Mouse (Mus musculus) midbrain, embryonic 15.5 days (tissue): Measurements from ENCODE around the gene Gm21188. TPM values are rescaled to one million over a fixed set of nuclear protein-coding genes. Genes with fewer than 3 reads are reported as not detected.
A peak's percentile ranks its signal among the peaks of the same experiment; 100 is the strongest.
"Not testable (repeated sequence)": the region's sequence is repeated elsewhere in the genome, so short reads cannot be mapped to it uniquely, and the experiment has no call there.

ENCODE experiments used
- ATAC-seq: fragments of 200-750 bp; cut with Nextera tagmentation; replicated peaks from 2 replicates; pipeline ENCODE4 v1.8.0; 2017; ENCODE audit warnings: moderate TSS enrichment
- H3K27ac ChIP-seq: fragments of 300-500 bp; sonication (generic); 2 replicates; pipeline ENCODE4 v1.5.1; 2015; ENCODE audit warnings: mild to moderate bottlenecking, inconsistent platforms
- H3K27me3 ChIP-seq: fragments of 300-500 bp; sonication (generic); replicated peaks from 2 replicates; pipeline ENCODE4 v1.6.1; 2015; ENCODE audit warnings: inconsistent platforms
- H3K36me3 ChIP-seq: fragments of 300-500 bp; sonication (generic); replicated peaks from 2 replicates; pipeline ENCODE4 v1.6.1; 2015; ENCODE audit warnings: inconsistent platforms
- H3K4me1 ChIP-seq: fragments of 300-500 bp; sonication (generic); 2 replicates; pipeline ENCODE4 v1.6.1; 2015; ENCODE audit warnings: inconsistent platforms
- H3K4me2 ChIP-seq: fragments of 300-500 bp; sonication (generic); 2 replicates; pipeline ENCODE4 v1.6.1; 2015; ENCODE audit warnings: inconsistent platforms, mild to moderate bottlenecking, moderate library complexity
- H3K4me3 ChIP-seq: fragments of 300-500 bp; sonication (generic); 2 replicates; pipeline ENCODE4 v1.5.1; 2015; ENCODE audit warnings: mild to moderate bottlenecking, inconsistent platforms
- H3K9ac ChIP-seq: fragments of 300-500 bp; sonication (generic); 2 replicates; pipeline ENCODE4 v1.6.1; 2015; ENCODE audit warnings: mild to moderate bottlenecking, inconsistent platforms
- H3K9me3 ChIP-seq: fragments of 300-500 bp; sonication (generic); 2 replicates; pipeline ENCODE4 v1.6.1; 2016; ENCODE audit warnings: inconsistent platforms
- WGBS: fragments of 180-500 bp; shearing (Covaris S2); methylation state at CpG from one replicate; pipeline ENCODE4 v1.1.7; 2015; ENCODE audit warnings: mixed read lengths; 5-methylcytosine and 5-hydroxymethylcytosine counted together
- polyA plus RNA-seq: library from polyadenylated mRNA; unstranded; fragments of >200 nt; fragmentation: Nextera tagmentation; extraction: Ambion mirVana; gene quantifications from 2 replicates; pipeline ENCODE4 v1.2.1, GENCODE M21; 2015

Gene Gm21188
- not detected in 2 replicates for polyA plus RNA-seq

DNA sequence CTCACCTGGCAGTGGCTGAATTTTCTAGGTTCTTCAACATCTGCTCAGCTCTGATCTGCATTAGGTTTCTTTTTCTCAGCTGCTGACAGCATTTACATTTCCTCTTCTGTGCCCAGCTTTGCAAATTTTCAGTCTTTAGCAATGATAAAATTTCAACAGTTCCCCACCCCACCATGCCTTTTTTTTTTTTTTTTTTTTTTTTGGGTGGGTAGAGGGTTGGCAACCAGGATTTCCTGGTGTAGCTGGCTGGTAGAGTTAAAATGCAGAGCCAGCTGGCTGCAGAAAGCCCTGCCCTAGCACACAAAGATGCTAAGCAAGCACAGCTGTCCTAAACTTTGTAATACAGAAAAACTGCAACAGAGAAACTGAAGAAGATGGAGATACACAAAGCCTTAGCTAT, at the start of gene Gm21188:
TSS of gene Gm21188 (minus strand) at position 110 of the 400 bp plus-strand sequence.
- not testable (repeated sequence) for H3K4me3 ChIP-seq, ATAC-seq, H3K27ac ChIP-seq

DNA sequence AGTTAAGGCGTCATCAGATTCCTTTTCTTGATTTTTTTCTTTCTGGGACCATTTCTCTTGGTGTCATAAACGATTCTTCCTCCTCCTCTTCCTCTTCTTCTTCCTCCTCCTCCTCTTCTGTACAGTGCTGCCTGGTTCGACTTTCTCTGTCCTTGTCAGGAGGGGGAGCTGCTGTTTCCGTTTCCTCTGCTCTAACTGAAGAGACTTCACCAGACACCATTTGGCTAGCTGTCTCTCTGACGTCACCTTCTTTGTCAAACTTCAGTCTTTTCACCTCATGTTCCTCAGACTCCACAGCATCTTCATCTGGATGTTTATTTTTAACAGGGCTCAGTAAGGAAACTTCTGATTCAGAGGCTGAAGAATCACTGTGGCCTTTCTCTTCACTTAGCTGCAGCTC, 47.3 kb upstream of the Gm21188 start:
- H3K9me3 ChIP-seq, H3K27ac ChIP-seq, ATAC-seq, H3K4me2 ChIP-seq, H3K4me1 ChIP-seq, H3K36me3 ChIP-seq, H3K27me3 ChIP-seq, H3K4me3 ChIP-seq, H3K9ac ChIP-seq: not testable (repeated sequence)
- WGBS, result no CpG with 5 or more reads among the region's 5 CpGs

More for the DNA sequence above, at the start of gene Gm21188:
- not testable (repeated sequence) for H3K27me3 ChIP-seq, H3K4me2 ChIP-seq, H3K9ac ChIP-seq, H3K36me3 ChIP-seq, H3K9me3 ChIP-seq, H3K4me1 ChIP-seq

DNA sequence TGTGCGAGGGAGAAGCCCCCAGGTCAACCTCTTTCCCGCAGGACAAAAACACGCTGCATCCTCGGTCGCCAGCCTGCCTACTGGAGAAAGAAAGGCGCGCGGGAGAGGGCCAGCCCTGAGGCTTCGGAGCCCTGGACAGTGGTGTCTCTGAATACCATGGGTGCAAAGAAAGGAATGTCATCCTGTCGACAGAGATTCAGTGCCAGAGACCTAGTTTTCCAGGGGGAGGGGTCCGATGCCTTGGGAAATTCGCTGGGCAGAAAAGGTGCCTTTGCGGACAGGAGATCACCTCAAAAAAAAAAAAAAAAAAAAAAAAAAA, 44.9 kb upstream of the Gm21188 start:
- not testable (repeated sequence) for H3K36me3 ChIP-seq, H3K9me3 ChIP-seq, H3K4me2 ChIP-seq, H3K9ac ChIP-seq, H3K27me3 ChIP-seq, H3K4me3 ChIP-seq, H3K4me1 ChIP-seq, H3K27ac ChIP-seq
- WGBS, result 2% methylated on average over 7 of the region's 13 CpGs
- peak; percentile 24 for ATAC-seq

DNA sequence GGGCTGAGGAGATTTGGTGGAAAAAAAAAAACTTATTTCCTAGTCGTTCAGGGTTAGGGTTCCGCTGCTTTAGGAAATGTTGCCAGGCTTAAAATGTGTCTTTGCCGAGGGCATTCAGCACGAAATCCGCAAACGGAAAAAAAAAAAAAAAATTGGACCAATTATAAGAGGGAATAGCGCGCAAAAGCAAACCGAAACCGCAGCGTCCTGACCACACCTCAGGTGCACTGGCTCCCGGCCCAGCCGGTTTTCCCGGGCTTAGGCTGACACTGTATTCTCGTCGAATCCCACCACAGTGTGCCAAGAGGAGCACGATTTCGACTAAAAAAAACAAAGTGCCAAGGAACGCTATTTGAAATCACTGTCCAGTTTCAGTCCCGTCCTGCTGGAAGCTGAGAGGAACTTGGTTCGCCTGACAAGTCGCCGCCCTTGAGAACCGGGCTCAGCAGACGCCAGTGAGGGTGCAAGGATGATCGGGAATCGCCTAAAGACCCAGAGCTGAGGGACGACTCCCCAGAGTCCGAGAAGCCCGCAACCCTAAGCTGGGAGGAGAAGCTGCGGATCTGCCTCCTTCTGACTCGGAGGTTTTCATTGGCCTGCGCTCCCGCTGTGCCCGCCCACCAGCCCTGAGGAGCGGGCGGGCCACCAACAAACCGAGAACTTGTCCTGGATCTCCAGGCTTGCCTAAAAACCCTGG, 44.4 kb upstream of the Gm21188 start:
- 0% methylated on average over 26 of the region's 38 CpGs for WGBS
- not testable (repeated sequence) for H3K9me3 ChIP-seq, H3K36me3 ChIP-seq, H3K4me1 ChIP-seq, H3K4me3 ChIP-seq, H3K27me3 ChIP-seq, H3K4me2 ChIP-seq, H3K27ac ChIP-seq, H3K9ac ChIP-seq
- peak; percentile 44; the same call in 1 of the 2 replicates for ATAC-seq

DNA sequence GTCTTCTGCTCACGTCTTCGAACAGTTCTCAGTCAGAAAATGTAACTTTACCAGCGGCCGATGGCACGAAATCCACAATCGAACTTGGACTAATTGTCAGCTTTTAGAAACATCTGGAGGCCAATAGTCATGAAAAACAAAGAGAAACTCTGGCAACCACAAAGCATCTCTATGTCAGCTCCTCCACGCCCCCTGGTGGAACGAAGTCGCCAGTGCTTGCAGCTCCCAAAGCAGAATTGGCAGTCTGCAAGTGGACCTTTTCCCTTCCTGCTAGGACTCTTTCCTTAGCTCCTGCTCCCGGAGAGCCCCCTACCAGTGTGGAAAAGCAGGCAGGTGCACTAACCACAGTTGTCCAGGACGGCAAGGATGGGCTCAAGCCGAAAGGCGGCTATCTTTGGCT, 41.0 kb upstream of the Gm21188 start:
- not testable (repeated sequence) for H3K4me3 ChIP-seq, H3K27ac ChIP-seq, H3K36me3 ChIP-seq, H3K4me1 ChIP-seq, H3K27me3 ChIP-seq, H3K9me3 ChIP-seq, H3K9ac ChIP-seq, H3K4me2 ChIP-seq
- WGBS, result no CpG with 5 or more reads among the region's 13 CpGs
- 0 out of 2 replicates have a peak, but pooled peaks have one; percentile 13 for ATAC-seq

DNA sequence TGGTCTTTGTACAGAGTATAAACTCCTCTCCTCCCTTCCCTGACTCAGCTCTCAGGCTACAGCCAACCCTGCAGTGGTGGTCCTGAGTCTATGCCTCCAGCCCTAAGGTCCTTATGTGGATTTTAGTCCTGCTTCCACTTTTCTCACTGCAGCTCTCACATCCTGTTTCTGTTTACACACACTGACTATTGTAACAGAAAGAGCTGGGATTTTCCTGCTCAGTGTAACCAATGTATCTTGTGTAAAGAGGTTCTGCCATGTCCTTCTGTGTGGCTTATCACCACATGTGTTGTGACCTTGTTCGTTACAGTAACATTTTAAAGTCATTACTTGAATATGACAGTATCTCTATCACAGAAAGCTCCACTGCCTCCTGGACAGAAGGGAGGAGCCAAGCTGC, 27.6 kb upstream of the Gm21188 start:
- WGBS, result no CpG with 5 or more reads among the region's 1 CpGs
- H3K4me1 ChIP-seq, ATAC-seq, H3K27me3 ChIP-seq, H3K4me2 ChIP-seq, H3K36me3 ChIP-seq, H3K9me3 ChIP-seq, H3K4me3 ChIP-seq, H3K27ac ChIP-seq, H3K9ac ChIP-seq: not testable (repeated sequence)

DNA sequence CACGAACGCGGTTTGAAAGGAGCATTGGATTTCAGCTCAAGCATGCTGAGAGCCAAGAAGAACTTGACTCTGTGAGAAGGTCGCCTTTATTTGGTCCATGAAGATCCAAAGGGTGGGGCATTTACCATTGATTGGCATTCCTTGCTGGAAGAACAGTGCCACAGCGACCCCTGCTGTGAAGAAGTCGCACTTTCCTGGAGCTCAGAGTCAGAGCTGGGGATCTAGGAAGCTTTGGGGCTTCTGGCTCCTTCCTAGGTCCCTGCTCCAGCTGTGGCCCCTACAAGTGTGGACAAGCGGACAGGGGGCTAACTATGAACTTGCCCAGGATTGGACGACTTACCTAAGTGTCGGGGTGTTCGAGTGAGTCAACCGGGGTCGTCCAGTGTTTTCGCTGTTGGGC, 18.9 kb upstream of the Gm21188 start:
- H3K27ac ChIP-seq, H3K27me3 ChIP-seq, H3K9me3 ChIP-seq, H3K4me3 ChIP-seq, H3K36me3 ChIP-seq, H3K9ac ChIP-seq, H3K4me1 ChIP-seq, H3K4me2 ChIP-seq: not testable (repeated sequence)
- no CpG with 5 or more reads among the region's 13 CpGs for WGBS
- peak; percentile 58; the same call in 1 of the 2 replicates for ATAC-seq

DNA sequence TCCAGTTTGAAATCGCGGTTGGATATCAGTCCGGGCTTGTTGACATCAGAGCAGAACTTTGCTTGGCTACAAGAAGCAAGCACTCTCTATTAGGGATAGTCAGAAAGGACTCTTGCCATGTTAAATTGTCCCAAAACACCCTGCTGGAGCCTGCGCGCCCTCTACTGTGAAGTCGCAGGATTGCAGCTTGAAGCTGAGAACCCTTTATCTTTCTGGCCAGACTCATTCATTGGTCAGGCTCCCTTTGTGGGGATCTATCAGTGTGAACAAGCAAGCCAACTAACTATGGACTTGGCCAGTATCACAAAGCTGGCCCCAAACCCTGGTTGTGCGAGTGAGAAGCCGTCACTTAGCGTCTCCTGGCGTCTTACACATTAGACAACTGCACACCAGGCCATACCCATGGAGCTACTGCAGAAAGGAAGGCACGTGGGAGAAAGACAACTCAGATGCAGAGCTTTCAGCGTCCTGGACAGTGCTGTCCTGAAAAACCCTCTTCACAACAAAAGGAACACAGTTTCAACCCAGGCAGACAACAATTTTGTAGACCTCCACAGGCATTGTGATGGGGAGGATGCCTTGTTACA, 18.1 kb upstream of the Gm21188 start:
- H3K4me2 ChIP-seq, H3K27me3 ChIP-seq, H3K9me3 ChIP-seq, H3K36me3 ChIP-seq, H3K4me1 ChIP-seq, H3K27ac ChIP-seq, H3K4me3 ChIP-seq, H3K9ac ChIP-seq, ATAC-seq: not testable (repeated sequence)
- no CpG with 5 or more reads among the region's 12 CpGs for WGBS

DNA sequence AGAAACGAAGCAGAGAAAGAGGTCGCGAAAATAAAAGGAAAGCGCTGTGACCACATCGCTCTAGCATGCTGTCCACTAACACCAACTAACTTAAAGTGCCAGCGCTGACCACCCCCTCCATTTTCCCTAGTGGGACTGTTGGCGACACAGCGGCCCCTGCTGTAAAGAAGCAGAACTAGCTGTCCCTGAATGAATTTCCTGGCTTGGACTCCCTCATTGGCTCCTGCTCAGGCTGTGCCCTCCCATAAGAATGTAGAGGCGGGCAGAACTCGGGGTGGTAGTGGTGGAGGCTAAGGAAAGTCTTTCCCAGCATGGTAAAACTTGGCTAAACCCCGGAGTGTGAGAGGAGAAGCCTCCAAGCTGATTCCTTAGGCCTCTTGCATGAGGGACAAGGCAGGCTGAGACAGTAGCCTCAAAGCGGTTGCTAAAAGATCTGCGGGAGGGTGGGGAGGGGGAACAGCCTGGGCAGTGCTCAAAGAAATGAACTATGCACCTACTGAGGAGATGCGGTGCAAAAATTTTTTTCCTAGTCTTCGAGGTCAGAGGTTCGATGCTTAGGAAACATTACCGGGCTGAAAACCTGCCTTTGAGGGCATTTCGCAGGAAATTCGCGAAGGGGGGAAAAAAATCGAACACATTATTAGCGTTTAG, 11.6 kb upstream of the Gm21188 start:
- H3K36me3 ChIP-seq, H3K27ac ChIP-seq, H3K9ac ChIP-seq, H3K4me1 ChIP-seq, H3K4me3 ChIP-seq, H3K27me3 ChIP-seq, H3K4me2 ChIP-seq, H3K9me3 ChIP-seq: not testable (repeated sequence)
- no CpG with 5 or more reads among the region's 22 CpGs for WGBS
- ATAC-seq, result peak; percentile 79

DNA sequence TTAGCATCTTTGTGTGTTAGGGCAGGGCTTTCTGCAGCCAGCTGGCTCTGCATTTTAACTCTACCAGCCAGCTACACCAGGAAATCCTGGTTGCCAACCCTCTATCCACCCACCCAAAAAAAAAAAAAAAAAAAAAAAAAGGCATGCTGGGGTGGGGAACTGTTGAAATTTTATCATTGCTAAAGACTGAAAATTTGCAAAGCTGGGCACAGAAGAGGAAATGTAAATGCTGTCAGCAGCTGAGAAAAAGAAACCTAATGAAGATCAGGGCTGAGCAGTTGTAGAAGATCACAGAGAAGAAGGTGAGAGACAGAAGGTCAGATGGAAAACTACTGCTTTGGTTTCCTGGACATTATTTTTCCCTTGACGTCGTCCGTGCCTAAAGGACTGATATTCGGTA, 10.9 kb upstream of the Gm21188 start:
- not testable (repeated sequence) for H3K36me3 ChIP-seq, H3K27ac ChIP-seq, H3K4me3 ChIP-seq, H3K9me3 ChIP-seq, H3K4me1 ChIP-seq, H3K4me2 ChIP-seq, H3K9ac ChIP-seq, H3K27me3 ChIP-seq, ATAC-seq
- no CpG with 5 or more reads among the region's 4 CpGs for WGBS

DNA sequence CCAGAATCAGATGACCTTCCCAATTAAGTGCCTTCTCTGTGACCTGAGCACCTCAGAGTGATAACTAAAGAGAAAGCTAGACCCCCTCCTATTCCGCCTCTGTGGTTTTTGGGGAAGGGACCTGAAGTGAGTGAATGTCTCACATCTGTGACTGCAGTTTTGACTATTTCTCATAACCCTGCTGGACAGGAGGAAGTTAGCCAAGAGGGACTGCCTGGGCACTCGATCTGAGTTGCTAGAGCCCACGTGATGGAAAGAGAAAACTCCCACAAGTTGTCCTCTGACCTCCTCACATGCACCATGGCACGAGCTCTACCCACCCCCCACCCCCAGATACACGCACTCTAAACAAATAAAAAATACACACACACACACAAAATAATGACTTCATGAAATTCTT, 3.4 kb downstream of the Gm21188 start:
- not testable (repeated sequence) for H3K9ac ChIP-seq, H3K27me3 ChIP-seq, H3K9me3 ChIP-seq, H3K4me1 ChIP-seq, H3K4me3 ChIP-seq, H3K36me3 ChIP-seq, ATAC-seq, H3K27ac ChIP-seq, H3K4me2 ChIP-seq
- WGBS, result no CpG with 5 or more reads among the region's 5 CpGs

DNA sequence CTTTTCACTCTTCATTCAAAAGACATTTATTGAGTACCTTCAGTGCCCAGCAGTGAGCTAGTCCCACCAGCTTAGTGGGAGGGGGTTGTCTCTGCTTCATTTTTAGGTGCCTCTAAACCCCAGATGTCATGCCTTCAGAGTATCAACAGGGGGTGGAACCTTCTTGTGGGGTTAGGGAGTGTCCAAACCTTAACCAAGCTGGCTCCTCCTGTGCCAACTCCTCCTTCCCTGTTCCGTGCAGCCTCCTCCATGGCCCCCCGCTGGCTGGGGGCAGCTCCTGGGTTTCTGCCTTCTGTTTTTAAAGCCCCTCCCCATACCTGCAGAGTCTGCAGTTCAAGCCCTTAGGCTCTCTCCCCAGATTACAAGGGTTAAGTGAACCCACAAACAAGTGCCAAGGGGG, 3.8 kb downstream of the Gm21188 start:
- not testable (repeated sequence) for H3K27ac ChIP-seq, H3K4me2 ChIP-seq, H3K9ac ChIP-seq, ATAC-seq, H3K9me3 ChIP-seq, H3K36me3 ChIP-seq, H3K27me3 ChIP-seq, H3K4me1 ChIP-seq, H3K4me3 ChIP-seq
- WGBS, result no CpG with 5 or more reads among the region's 2 CpGs
